ENCODE assay signal across 24 mouse cellular contexts in genomic region chr9:111186861-111187260, GRCm38 (mm10).
DNase-seq lines count a peak whose midpoint lies in the region; ATAC-seq and TF ChIP-seq lines count a peak whose summit lies in the region.
"Had no signal": no experiment of that assay in that cellular context is flagged by ENCODE, and none has a peak within 500 bp of the region (broad histone marks: within the 10 kb centered on the region; RNA-seq: fewer than 3 reads in every experiment).

No protein-coding gene starts in this region.

- no peak overlapping the region for H3K9ac ChIP-seq in forebrain, embryonic 15.5 days (replicated peaks)
- H3K9ac ChIP-seq in forebrain, embryonic 13.5 days = no peak overlapping the region
- H3K9ac ChIP-seq in heart, adult 2 months (ENCODE audit: low read depth, low read length) = no peak overlapping the region
- H3K9ac ChIP-seq in midbrain, embryonic 14.5 days (replicated peaks; ENCODE audit: low read length) = no peak overlapping the region
- H3K9ac ChIP-seq in midbrain, embryonic 15.5 days = no peak overlapping the region
- H3K9ac ChIP-seq: embryonic facial prominence, embryonic 13.5 days; heart, embryonic 15.5 days; lung, embryonic 15.5 days; midbrain, embryonic 12.5 days had no signal

- no peak overlapping the region for H3K4me2 ChIP-seq in forebrain, embryonic 15.5 days (replicated peaks)
- no peak overlapping the region for H3K4me2 ChIP-seq in forebrain, embryonic 13.5 days
- no peak overlapping the region for H3K4me2 ChIP-seq in midbrain, embryonic 14.5 days (ENCODE audit: low read length)
- H3K4me2 ChIP-seq in midbrain, embryonic 15.5 days = no peak overlapping the region
- H3K4me2 ChIP-seq: embryonic facial prominence, embryonic 13.5 days; heart, embryonic 15.5 days; lung, embryonic 15.5 days; midbrain, embryonic 12.5 days had no signal

- no peaks in the 10 kb centered on the region for H3K9me3 ChIP-seq in forebrain, embryonic 15.5 days
- no peaks in the 10 kb centered on the region for H3K9me3 ChIP-seq in forebrain, embryonic 13.5 days (replicated peaks)
- H3K9me3 ChIP-seq in midbrain, embryonic 14.5 days (ENCODE audit: control insufficient read depth, low read length) = no peaks in the 10 kb centered on the region
- H3K9me3 ChIP-seq in midbrain, embryonic 15.5 days = no peaks in the 10 kb centered on the region
- H3K9me3 ChIP-seq: embryonic facial prominence, embryonic 13.5 days; heart, embryonic 15.5 days; lung, embryonic 15.5 days; megakaryocyte, embryonic 14.5 days; midbrain, embryonic 12.5 days had no signal

- H3K27ac ChIP-seq in forebrain, embryonic 15.5 days (replicated peaks) = 0 out of 2 replicates have a peak overlapping the region, but pooled peaks have one; percentile 27
- no peak overlapping the region; the same call in 1 of the 2 replicates for H3K27ac ChIP-seq in forebrain, embryonic 13.5 days
- no peak overlapping the region for H3K27ac ChIP-seq in heart, adult 2 months
- no peak overlapping the region for H3K27ac ChIP-seq in midbrain, embryonic 14.5 days (replicated peaks; ENCODE audit: low read depth, low read length)
- H3K27ac ChIP-seq in midbrain, embryonic 15.5 days = no peak overlapping the region
- H3K27ac ChIP-seq: embryonic facial prominence, embryonic 13.5 days; heart, embryonic 15.5 days; kidney, postnatal 0 days; lung, embryonic 15.5 days; midbrain, embryonic 12.5 days had no signal

- TF ChIP-seq CTCF in heart, adult 2 months (IDR thresholded peaks at IDR 0.05) = no peak
- TF ChIP-seq CTCF in brain, embryonic 14.5 days (IDR thresholded peaks at IDR 0.05; ENCODE audit: borderline replicate concordance, extremely low read depth, insufficient read depth, insufficient read length) = no peak

- H3K79me2 ChIP-seq in heart, adult 2 months (replicated peaks; ENCODE audit: control insufficient read depth, insufficient read depth, low read length) = no peaks in the 10 kb centered on the region

- H3K4me3 ChIP-seq in forebrain, embryonic 15.5 days = no peak overlapping the region
- H3K4me3 ChIP-seq in forebrain, embryonic 13.5 days = no peak overlapping the region
- H3K4me3 ChIP-seq in heart, adult 2 months = no peak overlapping the region
- no peak overlapping the region for H3K4me3 ChIP-seq in midbrain, embryonic 14.5 days (replicated peaks; ENCODE audit: low read depth, low read length)
- H3K4me3 ChIP-seq in midbrain, embryonic 15.5 days = no peak overlapping the region
- H3K4me3 ChIP-seq: embryonic facial prominence, embryonic 13.5 days; heart, embryonic 15.5 days; lung, embryonic 15.5 days; megakaryocyte, embryonic 14.5 days; midbrain, embryonic 12.5 days had no signal

- no peak for ATAC-seq in forebrain, embryonic 15.5 days (replicated peaks)
- ATAC-seq in forebrain, embryonic 13.5 days = no peak
- no peak for ATAC-seq in midbrain, embryonic 14.5 days (ENCODE audit: low FRiP score, low TSS enrichment)
- ATAC-seq in midbrain, embryonic 15.5 days (replicated peaks) = no peak
- ATAC-seq: CD4-positive, CD25-positive, alpha-beta regulatory T cell, adult 4 months; intestine, embryonic 16.5 days had no signal

- WGBS in forebrain, embryonic 15.5 days = 44% methylated on average over 6 of the region's 6 CpGs
- 68% methylated on average over 6 of the region's 6 CpGs for WGBS in forebrain, embryonic 13.5 days
- WGBS in heart, adult 2 months = 84% methylated on average over 6 of the region's 6 CpGs
- 75% methylated on average over 6 of the region's 6 CpGs for WGBS in midbrain, embryonic 14.5 days
- WGBS in midbrain, embryonic 15.5 days = 71% methylated on average over 6 of the region's 6 CpGs

- no peak for TF ChIP-seq EP300 in heart, adult 2 months (IDR thresholded peaks at IDR 0.05; ENCODE audit: insufficient read depth, low read depth, low read length)

- TF ChIP-seq POLR2A in heart, adult 2 months (IDR thresholded peaks at IDR 0.05; ENCODE audit: insufficient read depth, low read depth, low read length) = no peak
- no peak for TF ChIP-seq POLR2A in brain, embryonic 14.5 days (IDR thresholded peaks at IDR 0.05; ENCODE audit: borderline replicate concordance, extremely low read depth, insufficient read depth, insufficient read length, poor library complexity, severe bottlenecking)

- peaks cover 11% of the 10 kb centered on the region; the same call in 1 of the 2 replicates for H3K36me3 ChIP-seq in forebrain, embryonic 15.5 days
- peaks cover 11% of the 10 kb centered on the region; the same call in 1 of the 2 replicates for H3K36me3 ChIP-seq in forebrain, embryonic 13.5 days (ENCODE audit: poor library complexity, severe bottlenecking)
- 0 out of 2 replicates have a peak, but pooled peaks cover 2% of the 10 kb centered on the region for H3K36me3 ChIP-seq in heart, adult 2 months (ENCODE audit: control insufficient read depth, insufficient read depth, low read length)
- peaks cover 24% of the 10 kb centered on the region for H3K36me3 ChIP-seq in midbrain, embryonic 14.5 days (ENCODE audit: control insufficient read depth, insufficient read depth, low read length)
- H3K36me3 ChIP-seq in midbrain, embryonic 15.5 days (replicated peaks) = peaks cover 10% of the 10 kb centered on the region; the same call in 1 of the 2 replicates

- DNase-seq in heart, adult 18-20 months = peak; percentile 24 to 27
- DNase-seq in heart, adult 2 months = no peak
- DNase-seq in midbrain, embryonic 14.5 days = peak; percentile 8
- DNase-seq in brain, embryonic 14.5 days (ENCODE audit: low read depth) = peak; percentile 32
- no peak for DNase-seq in kidney, postnatal 4 days
- DNase-seq: adrenal gland, postnatal 10 days; cerebellum, adult 18-20 months; cerebellum, postnatal 10 days; gastrocnemius, postnatal 14 days; kidney, adult 8-10 months; liver; lung, postnatal 4 days; spleen, adult 18-20 months had no signal

- intact Hi-C loops in heart, adult 2 months (cut with DNase I) = no loop called here

- no peaks in the 10 kb centered on the region for H3K27me3 ChIP-seq in forebrain, embryonic 15.5 days
- no peaks in the 10 kb centered on the region for H3K27me3 ChIP-seq in forebrain, embryonic 13.5 days
- no peaks in the 10 kb centered on the region for H3K27me3 ChIP-seq in heart, adult 2 months (ENCODE audit: control insufficient read depth, insufficient read depth, low read length)
- H3K27me3 ChIP-seq in midbrain, embryonic 14.5 days (ENCODE audit: control insufficient read depth, insufficient read depth, low read length) = no peaks in the 10 kb centered on the region
- no peaks in the 10 kb centered on the region for H3K27me3 ChIP-seq in midbrain, embryonic 15.5 days (replicated peaks)
- H3K27me3 ChIP-seq: embryonic facial prominence, embryonic 13.5 days; heart, embryonic 15.5 days; lung, embryonic 15.5 days; megakaryocyte, embryonic 14.5 days; midbrain, embryonic 12.5 days had no signal

- H3K4me1 ChIP-seq in forebrain, embryonic 15.5 days = peaks cover 25% of the 10 kb centered on the region
- peaks cover 22% of the 10 kb centered on the region for H3K4me1 ChIP-seq in forebrain, embryonic 13.5 days
- H3K4me1 ChIP-seq in heart, adult 2 months (ENCODE audit: control insufficient read depth, insufficient read depth, low read length) = no peaks in the 10 kb centered on the region
- H3K4me1 ChIP-seq in midbrain, embryonic 14.5 days (ENCODE audit: control insufficient read depth, insufficient read depth, low read length) = peaks cover 5% of the 10 kb centered on the region
- H3K4me1 ChIP-seq in midbrain, embryonic 15.5 days = peaks cover 11% of the 10 kb centered on the region
- H3K4me1 ChIP-seq: embryonic facial prominence, embryonic 13.5 days; lung, embryonic 15.5 days had no signal

Comparison
In these comparisons a context has a peak if more than half of its experiments do, and no peak if none do; other contexts are left out.
1. DNase-seq: peak in heart, adult 18-20 months (2 of 2), midbrain, embryonic 14.5 days (single experiment) and brain, embryonic 14.5 days (single experiment); none in heart, adult 2 months (0 of 2) and kidney, postnatal 4 days (0 of 2).